Mouse (Mus musculus) forebrain, embryonic 14.5 days (tissue): ENCODE data around the gene Slc45a1. TPM values are rescaled to one million over a fixed set of nuclear protein-coding genes. Genes with fewer than 3 reads are reported as not detected.

Experiments used
- ATAC-seq: fragments of 200-750 bp; cut with Nextera tagmentation; 2 replicates; pipeline ENCODE4 v1.8.0; 2017; ENCODE audit warnings: mild to moderate bottlenecking, moderate library complexity
- DNase-seq: peaks from one replicate; pipeline ENCODE4 v3.0.0-alpha.2; 2015; ENCODE audit warnings: low spot score
- H3K27ac ChIP-seq: fragments of 300-500 bp; sonication (generic); 2 replicates; pipeline ENCODE4 v1.5.1; 2014; ENCODE audit warnings: low read depth, mild to moderate bottlenecking, control low read depth, low read length, moderate library complexity
- H3K27me3 ChIP-seq: fragments of 300-500 bp; sonication (generic); replicated peaks from 2 replicates; pipeline ENCODE4 v1.6.1; 2014; ENCODE audit warnings: low read length, control low read depth, mixed read lengths; ENCODE audit not compliant: control insufficient read depth, insufficient read depth
- H3K36me3 ChIP-seq: fragments of 300-500 bp; sonication (generic); 2 replicates; pipeline ENCODE4 v1.6.1; 2014; ENCODE audit warnings: low read length, control low read depth; ENCODE audit not compliant: control insufficient read depth, insufficient read depth
- H3K4me1 ChIP-seq: fragments of 300-500 bp; sonication (generic); 2 replicates; pipeline ENCODE4 v1.6.1; 2014; ENCODE audit warnings: antibody characterized with exemption, low read length, control low read depth; ENCODE audit not compliant: control insufficient read depth, insufficient read depth
- H3K4me2 ChIP-seq: fragments of 300-500 bp; sonication (generic); 2 replicates; pipeline ENCODE4 v1.6.1; 2014; ENCODE audit warnings: mild to moderate bottlenecking, control low read depth, low read length
- H3K4me3 ChIP-seq: fragments of 300-500 bp; sonication (generic); 2 replicates; pipeline ENCODE4 v1.5.1; 2014; ENCODE audit warnings: low read depth, low read length, control low read depth
- H3K9ac ChIP-seq: fragments of 300-500 bp; sonication (generic); 2 replicates; pipeline ENCODE4 v1.6.1; 2014; ENCODE audit warnings: mild to moderate bottlenecking, low read length, control low read depth, moderate library complexity
- H3K9me3 ChIP-seq: fragments of 300-500 bp; sonication (generic); replicated peaks from 2 replicates; pipeline ENCODE4 v1.6.1; 2016; ENCODE audit warnings: low read length, control low read depth, mixed read lengths; ENCODE audit not compliant: control insufficient read depth
- WGBS: fragments of 180-500 bp; shearing (Covaris S2); extraction: QIAGEN DNeasy Blood & Tissue Kit; methylation state at CpG from one replicate; pipeline ENCODE4 v1.1.7; 2014; 5-methylcytosine and 5-hydroxymethylcytosine counted together
- polyA plus RNA-seq: library from polyadenylated mRNA; unstranded; fragments of >200 nt; fragmentation: Nextera tagmentation; extraction: Ambion mirVana; gene quantifications from 2 replicates; pipeline ENCODE4 v1.2.1, GENCODE M21; 2014

Slc45a1 gene
- polyA plus RNA-seq: 13.1 and 15.9 TPM in 2 replicates

DNA sequence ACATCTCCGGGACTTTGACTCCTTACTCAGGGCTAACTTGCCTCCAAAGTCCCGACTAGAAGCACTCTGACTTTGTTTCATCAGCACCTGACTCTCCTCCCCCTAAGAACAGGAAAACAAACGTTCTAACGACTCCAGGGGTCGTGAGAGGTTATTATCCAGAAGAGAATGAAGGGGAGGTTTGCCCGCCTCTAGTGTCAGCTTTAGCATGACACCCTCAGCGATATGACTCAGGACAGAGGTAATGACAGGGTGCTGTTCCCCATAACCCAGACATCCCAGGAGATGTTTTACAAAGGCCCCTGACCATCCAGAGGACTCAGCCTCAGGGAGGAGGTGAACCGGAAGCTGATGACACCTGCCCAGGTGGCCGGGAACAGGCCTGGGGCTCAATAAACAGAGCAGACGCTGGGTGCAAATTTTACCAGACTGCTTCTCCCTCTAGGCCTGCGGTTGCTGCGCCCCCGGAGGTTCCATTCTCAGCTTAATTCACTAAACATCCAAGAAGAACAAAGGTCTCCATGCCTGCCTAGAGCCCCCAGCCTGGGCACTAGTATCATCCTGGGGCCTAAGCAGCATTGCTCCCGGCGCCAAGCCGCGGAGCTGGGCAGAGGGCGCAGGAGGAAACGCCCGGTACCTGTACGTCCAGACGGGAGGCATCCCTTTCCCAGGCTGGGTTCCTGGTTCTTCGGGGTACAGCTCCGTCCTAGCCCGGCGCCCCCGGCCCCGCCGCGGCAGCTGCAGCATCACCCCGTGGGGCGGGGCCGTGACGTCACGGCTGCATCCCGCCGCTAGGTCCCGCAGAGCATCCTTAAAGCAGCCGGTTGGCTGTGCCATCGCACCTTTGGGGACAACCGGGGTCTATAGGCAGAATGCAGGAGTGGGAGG, at the start of gene Slc45a1:
TSS of gene Slc45a1 (minus strand) at position 785 of the 888 bp plus-strand sequence.
- H3K4me3 ChIP-seq: peak within 1 kb of the TSS; percentile 46
- peaks cover 6% of the 10 kb centered on the region; the same call in 1 of the 2 replicates for H3K27me3 ChIP-seq
- no peak within 1 kb of the TSS for H3K27ac ChIP-seq
- 0 out of 2 replicates have a peak, but pooled peaks cover 1% of the 10 kb centered on the region for H3K9me3 ChIP-seq
- peak; percentile 80 for DNase-seq
- H3K4me1 ChIP-seq: no peaks in the 10 kb centered on the region
- H3K4me2 ChIP-seq: peak within 1 kb of the TSS; percentile 68
- H3K36me3 ChIP-seq: no peaks in the 10 kb centered on the region
- peak within 1 kb of the TSS; percentile 78 for H3K9ac ChIP-seq
- WGBS: 4% methylated on average over 41 of the region's 41 CpGs
- peak; percentile 84 for ATAC-seq

DNA sequence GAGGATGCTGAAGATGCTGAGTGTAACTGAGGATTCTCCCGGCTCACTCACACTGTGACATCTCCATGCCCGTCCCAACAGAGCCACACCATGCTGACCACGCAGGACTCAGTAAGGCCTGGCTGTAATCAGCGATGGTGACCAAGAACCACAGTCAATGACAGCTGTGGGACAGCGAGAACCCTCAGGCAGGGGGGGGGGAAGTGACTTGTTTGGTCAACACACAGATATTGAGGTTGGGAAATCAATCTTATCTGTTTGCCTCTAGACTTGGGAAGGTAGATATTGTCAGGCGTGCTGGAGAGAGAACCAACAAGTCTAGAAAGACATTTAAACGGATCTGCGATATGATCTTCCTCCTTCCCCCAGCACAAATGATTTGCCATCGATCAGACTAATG, 48.9 kb upstream of the Slc45a1 start:
- Histone ChIP-seq H3K4me2 (no peak overlapping the region), H3K9ac (no peak overlapping the region), H3K4me3 (no peak overlapping the region), H3K27me3 (no peaks in the 10 kb centered on the region), H3K27ac (no peak overlapping the region), H3K36me3 (no peaks in the 10 kb centered on the region), H3K4me1 (no peaks in the 10 kb centered on the region), H3K9me3 (no peaks in the 10 kb centered on the region)
- DNase-seq: no peak
- 94% methylated on average over 9 of the region's 9 CpGs for WGBS
- no peak for ATAC-seq

DNA sequence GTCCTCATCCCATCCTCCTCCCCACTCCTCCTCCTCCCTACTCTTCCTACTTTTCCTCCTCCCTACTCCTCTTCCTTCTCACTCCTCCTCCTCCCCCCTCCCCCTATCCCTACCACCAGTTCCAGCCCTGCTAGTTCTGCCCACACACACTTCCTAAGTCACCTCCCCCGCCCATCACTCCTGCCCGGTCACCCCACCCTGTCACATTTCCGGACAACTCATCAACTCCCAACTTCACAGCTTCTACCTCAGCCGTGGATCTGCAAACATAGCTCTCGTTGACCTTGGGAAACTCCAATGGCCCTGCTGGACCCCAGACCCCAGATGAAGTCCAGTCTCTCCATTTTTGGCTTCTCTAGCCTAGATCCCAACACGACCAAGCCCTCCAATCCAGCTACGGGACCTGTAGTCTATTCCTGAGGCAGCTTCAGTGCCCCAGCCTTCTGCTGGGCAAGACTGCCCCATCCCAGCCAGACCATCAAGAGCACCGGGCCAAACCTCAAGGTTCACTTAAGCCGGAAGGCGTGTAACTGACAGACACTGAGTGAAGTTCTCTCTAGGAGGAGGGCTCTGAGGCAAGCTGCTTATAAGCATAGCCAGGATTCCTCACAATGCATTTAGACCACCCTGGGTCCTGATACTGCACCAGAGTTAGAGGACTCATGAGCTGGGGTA, 42.6 kb upstream of the Slc45a1 start:
- H3K36me3 ChIP-seq: no peaks in the 10 kb centered on the region
- DNase-seq: no peak
- no peaks in the 10 kb centered on the region for H3K4me1 ChIP-seq
- H3K9me3 ChIP-seq: no peaks in the 10 kb centered on the region
- H3K27me3 ChIP-seq: no peaks in the 10 kb centered on the region
- no peak overlapping the region for H3K27ac ChIP-seq
- no peak overlapping the region for H3K9ac ChIP-seq
- H3K4me3 ChIP-seq: no peak overlapping the region
- WGBS: 89% methylated on average over 10 of the region's 10 CpGs
- H3K4me2 ChIP-seq: no peak overlapping the region
- no peak for ATAC-seq

DNA sequence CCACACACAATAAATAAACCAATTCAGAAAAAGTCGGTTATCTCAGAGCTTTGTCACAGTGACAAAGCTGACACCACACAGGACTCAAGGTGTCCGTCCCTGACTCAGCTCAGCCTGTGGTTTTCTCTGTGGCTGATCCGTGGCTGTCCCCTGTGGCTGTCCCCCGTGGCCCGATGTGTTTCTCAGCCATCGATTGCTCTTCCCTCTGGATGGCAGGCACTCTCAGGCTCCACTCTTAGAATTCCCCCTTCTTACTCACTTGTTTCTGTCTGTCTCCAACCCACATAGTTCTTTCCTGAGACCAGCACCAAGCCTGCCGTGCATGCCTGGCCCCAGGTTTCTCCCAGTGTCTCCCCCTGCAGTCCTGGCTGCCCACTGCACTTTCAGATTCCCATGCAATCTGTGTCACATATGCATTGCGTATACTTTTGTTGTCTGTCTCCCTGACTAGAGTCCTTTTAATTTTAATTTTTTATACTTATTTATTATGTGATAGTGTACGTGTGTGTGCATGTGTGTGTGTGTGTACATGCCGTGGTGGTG, 41.0 kb upstream of the Slc45a1 start:
- H3K9ac ChIP-seq: no peak overlapping the region
- no peaks in the 10 kb centered on the region for H3K27me3 ChIP-seq
- ATAC-seq (no peak), DNase-seq (no peak)
- no peak overlapping the region for H3K4me3 ChIP-seq
- WGBS: 72% methylated on average over 10 of the region's 10 CpGs
- no peaks in the 10 kb centered on the region for H3K36me3 ChIP-seq
- no peaks in the 10 kb centered on the region for H3K9me3 ChIP-seq
- no peak overlapping the region for H3K27ac ChIP-seq
- H3K4me2 ChIP-seq: no peak overlapping the region
- H3K4me1 ChIP-seq: no peaks in the 10 kb centered on the region

DNA sequence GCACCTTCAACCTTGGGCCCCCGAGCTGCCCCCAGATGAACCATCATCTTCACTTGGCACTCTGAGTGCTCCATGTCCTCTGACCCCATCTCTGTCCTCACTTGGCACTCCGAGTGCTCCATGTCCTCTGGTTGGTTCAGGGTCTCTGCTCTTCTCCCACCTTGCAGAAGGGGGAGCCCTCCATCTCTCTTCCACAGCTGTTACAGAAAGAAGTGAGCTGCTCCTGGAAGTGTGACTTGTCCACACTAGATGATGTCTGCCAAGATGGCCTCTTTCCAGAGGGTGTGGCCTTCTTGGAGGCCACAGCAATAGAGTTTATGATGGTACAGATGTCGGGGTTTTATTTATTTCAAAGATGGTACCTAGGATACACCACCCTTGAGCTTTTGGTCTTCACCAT, 38.8 kb upstream of the Slc45a1 start:
- Histone ChIP-seq H3K36me3 (no peaks in the 10 kb centered on the region), H3K4me1 (no peaks in the 10 kb centered on the region), H3K27me3 (no peaks in the 10 kb centered on the region), H3K4me3 (no peak overlapping the region), H3K9ac (no peak overlapping the region), H3K4me2 (no peak overlapping the region), H3K9me3 (no peaks in the 10 kb centered on the region), H3K27ac (no peak overlapping the region)
- no peak for ATAC-seq
- DNase-seq: no peak
- WGBS: 71% methylated on average over 3 of the region's 3 CpGs

DNA sequence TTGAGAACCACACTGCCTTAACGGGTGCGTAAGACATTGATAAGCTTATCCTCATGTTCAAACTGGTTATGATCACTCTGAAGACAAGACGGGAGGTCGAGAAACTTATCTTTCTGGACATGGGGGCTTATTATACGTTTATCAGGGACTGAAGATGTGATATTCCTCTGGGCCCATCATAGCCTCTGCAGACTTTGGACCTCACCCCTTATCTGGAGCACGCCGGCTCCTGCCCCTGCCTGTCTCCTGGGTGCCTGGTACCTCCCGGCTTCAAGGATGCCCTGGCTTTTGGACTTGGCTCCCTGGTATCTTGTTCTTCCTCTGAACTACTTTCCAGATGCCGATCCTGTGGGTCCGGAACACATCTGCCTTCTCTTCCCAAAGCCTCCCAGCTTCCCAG, 37.6 kb upstream of the Slc45a1 start:
- Histone ChIP-seq H3K9me3 (no peaks in the 10 kb centered on the region), H3K4me2 (no peak overlapping the region), H3K4me1 (no peaks in the 10 kb centered on the region), H3K36me3 (no peaks in the 10 kb centered on the region), H3K27ac (no peak overlapping the region), H3K4me3 (no peak overlapping the region), H3K27me3 (no peaks in the 10 kb centered on the region), H3K9ac (no peak overlapping the region)
- WGBS: 91% methylated on average over 10 of the region's 10 CpGs
- DNase-seq: no peak
- ATAC-seq: no peak

DNA sequence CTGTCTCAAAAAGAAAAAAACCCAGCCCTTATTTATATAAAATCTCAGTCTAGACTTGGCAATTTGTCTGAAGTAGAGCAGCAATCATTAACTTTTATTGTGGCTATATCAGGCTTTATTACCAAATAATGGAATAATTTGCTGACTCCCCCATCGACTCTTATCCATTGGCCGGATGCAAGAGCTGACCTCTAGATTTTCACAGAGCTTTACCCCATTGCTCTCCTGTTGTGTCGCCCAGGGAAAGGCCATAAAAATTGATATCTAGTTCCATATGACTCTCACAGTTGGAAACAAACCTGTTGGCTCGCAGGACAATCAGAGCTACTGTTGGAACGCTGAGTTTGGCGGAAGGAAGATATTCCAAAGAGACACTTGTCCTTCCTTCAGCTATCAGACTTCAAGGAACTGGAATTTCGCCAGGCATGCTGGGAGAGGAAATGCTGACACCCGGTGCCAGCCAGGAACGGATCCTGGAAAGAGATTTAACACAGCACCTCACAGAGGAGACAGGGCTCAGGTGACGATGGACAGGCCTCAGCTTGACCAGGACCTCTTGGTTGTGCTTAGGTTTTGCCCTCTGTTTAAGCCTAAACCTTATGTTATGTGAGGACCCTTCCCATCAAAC, 35.3 kb upstream of the Slc45a1 start:
- Histone ChIP-seq H3K36me3 (no peaks in the 10 kb centered on the region), H3K4me2 (no peak overlapping the region), H3K9ac (no peak overlapping the region), H3K4me1 (no peaks in the 10 kb centered on the region), H3K4me3 (no peak overlapping the region), H3K9me3 (no peaks in the 10 kb centered on the region), H3K27me3 (no peaks in the 10 kb centered on the region), H3K27ac (no peak overlapping the region)
- DNase-seq: no peak
- ATAC-seq: no peak
- 75% methylated on average over 10 of the region's 10 CpGs for WGBS

DNA sequence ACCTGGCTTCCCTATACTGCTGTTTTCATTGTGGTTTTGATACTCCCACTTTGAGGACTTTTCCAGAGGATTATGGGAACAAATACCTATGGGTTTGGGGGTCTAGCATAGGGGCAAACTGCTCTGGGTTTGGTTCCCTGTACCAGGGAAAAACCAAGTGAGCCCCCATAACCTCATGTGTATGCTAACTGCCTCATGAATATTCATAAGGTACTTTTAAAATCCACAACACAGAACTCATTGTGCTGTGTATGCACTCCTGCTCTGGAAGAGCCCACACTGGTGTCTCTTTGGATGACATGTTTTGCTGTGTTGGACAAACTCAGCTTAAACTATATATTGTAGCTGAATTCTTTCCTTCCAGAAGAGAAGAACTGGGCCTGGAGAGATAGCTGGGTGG, 34.6 kb upstream of the Slc45a1 start:
- Histone ChIP-seq H3K9me3 (no peaks in the 10 kb centered on the region), H3K36me3 (no peaks in the 10 kb centered on the region), H3K4me1 (no peaks in the 10 kb centered on the region), H3K9ac (no peak overlapping the region), H3K4me3 (no peak overlapping the region), H3K4me2 (no peak overlapping the region), H3K27ac (no peak overlapping the region), H3K27me3 (no peaks in the 10 kb centered on the region)
- DNase-seq: no peak
- no peak for ATAC-seq
